Mouse (Mus musculus) midbrain, postnatal 0 days (tissue): Measurements from ENCODE around the gene Ces1e. TPM values are rescaled to one million over a fixed set of nuclear protein-coding genes. Genes with fewer than 3 reads are reported as not detected.
A peak's percentile ranks its signal among the peaks of the same experiment; 100 is the strongest.
"Not testable (repeated sequence)": the region's sequence is repeated elsewhere in the genome, so short reads cannot be mapped to it uniquely, and the experiment has no call there.

Source experiments
- ATAC-seq: fragments of 200-750 bp; cut with Nextera tagmentation; 2 replicates; pipeline ENCODE4 v1.8.0; 2017; ENCODE audit warnings: moderate number of reproducible peaks, mild to moderate bottlenecking, moderate TSS enrichment, moderate library complexity; ENCODE audit not compliant: low FRiP score
- DNase-seq: peaks from one replicate; pipeline ENCODE4 v3.0.0-alpha.2; 2015; ENCODE audit warnings: low spot score
- H3K27ac ChIP-seq: fragments of 300-500 bp; sonication (generic); 2 replicates; pipeline ENCODE4 v1.5.1; 2014; ENCODE audit warnings: low read depth, mild to moderate bottlenecking, low read length, mixed read lengths
- H3K27me3 ChIP-seq: fragments of 300-500 bp; sonication (generic); 2 replicates; pipeline ENCODE4 v1.6.1; 2014; ENCODE audit warnings: low read length, control low read depth, mixed read lengths; ENCODE audit not compliant: insufficient read depth
- H3K36me3 ChIP-seq: fragments of 300-500 bp; sonication (generic); 2 replicates; pipeline ENCODE4 v1.6.1; 2014; ENCODE audit warnings: low read length, control low read depth, mixed read lengths; ENCODE audit not compliant: insufficient read depth
- H3K4me1 ChIP-seq: fragments of 300-500 bp; sonication (generic); 2 replicates; pipeline ENCODE4 v1.6.1; 2014; ENCODE audit warnings: mild to moderate bottlenecking, control low read depth, antibody characterized with exemption, low read length, mixed read lengths; ENCODE audit not compliant: insufficient read depth
- H3K4me2 ChIP-seq: fragments of 300-500 bp; sonication (generic); 2 replicates; pipeline ENCODE4 v1.6.1; 2014; ENCODE audit warnings: low read depth, mild to moderate bottlenecking, low read length, mixed read lengths; ENCODE audit not compliant: poor library complexity, severe bottlenecking
- H3K4me3 ChIP-seq: fragments of 300-500 bp; sonication (generic); 2 replicates; pipeline ENCODE4 v1.5.1; 2014; ENCODE audit warnings: low read depth, mild to moderate bottlenecking, low read length, moderate library complexity
- H3K9ac ChIP-seq: fragments of 300-500 bp; sonication (generic); replicated peaks from 2 replicates; pipeline ENCODE4 v1.6.1; 2014; ENCODE audit warnings: mild to moderate bottlenecking, low read length, moderate library complexity, mixed read lengths; ENCODE audit not compliant: poor library complexity, severe bottlenecking
- H3K9me3 ChIP-seq: fragments of 300-500 bp; sonication (generic); 2 replicates; pipeline ENCODE4 v1.6.1; 2016; ENCODE audit warnings: low read length, control low read depth
- CTCF ChIP-seq: IDR thresholded peaks from 2 replicates; pipeline ENCODE4 v1.5.1; 2016; ENCODE audit warnings: antibody characterized with exemption, mild to moderate bottlenecking
- whole genome bisulfite sequencing: fragments of 180-500 bp; shearing (Covaris S2); extraction: QIAGEN DNeasy Blood & Tissue Kit; methylation state at CpG from one replicate; pipeline ENCODE4 v1.1.7; 2014; 5-methylcytosine and 5-hydroxymethylcytosine counted together
- polyA plus RNA-seq: library from polyadenylated mRNA; unstranded; fragments of >200 nt; fragmentation: Nextera tagmentation; extraction: Ambion mirVana; gene quantifications from 2 replicates; pipeline ENCODE4 v1.2.1, GENCODE M21; 2015
- total RNA-seq: library from RNA; depleted of rRNA; stranded (reverse); fragments of >200 nt; gene quantifications from 2 replicates; pipeline ENCODE4 v1.2.3, GENCODE M21; 2014

The Ces1e gene
- total and polyA plus RNA-seq, 2 experiments from 2014 or later, result not detected

DNA sequence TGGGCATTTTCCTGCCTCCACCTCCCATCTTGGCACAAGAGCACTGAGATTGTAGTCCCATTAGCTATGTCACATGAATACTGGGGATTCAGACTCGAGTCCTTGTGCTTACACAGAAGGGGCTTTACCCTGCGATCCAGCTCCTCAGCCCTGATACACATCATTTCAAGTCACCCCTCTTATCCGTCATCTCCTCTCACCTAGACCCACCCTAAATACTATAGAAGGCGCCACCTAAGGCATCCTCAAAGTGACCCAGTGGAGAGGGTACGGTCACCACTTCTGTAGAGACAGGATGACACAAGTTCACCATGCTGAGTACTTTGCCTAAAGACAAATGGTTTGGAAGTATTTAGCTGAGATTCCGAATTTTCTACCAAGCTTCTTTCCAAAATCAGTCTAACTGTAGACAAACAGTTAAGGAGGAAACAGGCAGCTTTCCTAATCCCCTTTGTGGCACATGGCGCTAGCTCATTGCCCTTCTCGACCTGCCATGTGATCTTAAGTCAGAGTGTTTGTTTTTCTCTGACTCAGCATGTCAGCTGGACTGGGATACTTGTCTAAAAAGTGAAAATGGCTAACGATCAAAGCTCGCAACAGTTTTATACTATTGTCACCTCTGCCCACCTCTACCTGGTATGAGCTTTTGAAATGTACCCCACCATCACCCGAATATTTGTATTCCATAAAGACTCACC is 597 bp downstream of the Ces1e start:
- no peak overlapping the region for H3K4me2 ChIP-seq
- H3K36me3 ChIP-seq, result no peaks in the 10 kb centered on the region
- H3K27ac ChIP-seq, result no peak overlapping the region
- H3K9me3 ChIP-seq, result no peaks in the 10 kb centered on the region
- no peak overlapping the region for H3K9ac ChIP-seq
- DNase-seq, result no peak
- no peaks in the 10 kb centered on the region for H3K4me1 ChIP-seq
- WGBS, result 70% methylated on average over 11 of the region's 11 CpGs
- no peaks in the 10 kb centered on the region for H3K27me3 ChIP-seq
- TF ChIP-seq CTCF, result no peak
- H3K4me3 ChIP-seq, result no peak overlapping the region
- ATAC-seq, result no peak

DNA sequence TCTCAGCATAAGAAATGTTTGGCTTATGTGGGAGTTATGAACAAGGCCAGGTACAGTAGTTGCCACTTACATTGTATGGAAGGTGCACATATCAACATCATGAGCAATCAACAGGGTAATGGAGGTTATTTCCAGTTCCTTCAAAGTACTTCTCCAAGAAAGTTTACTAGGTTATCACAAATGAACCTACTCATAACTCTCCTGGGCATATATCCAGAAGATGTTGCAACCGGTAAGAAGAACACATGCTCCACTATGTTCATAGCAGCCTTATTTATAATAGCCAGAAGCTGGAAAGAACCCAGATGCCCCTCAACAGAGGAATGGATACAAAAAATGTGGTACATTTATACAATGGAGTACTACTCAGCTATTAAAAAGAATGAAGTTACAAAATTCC is 2.9 kb downstream of the Ces1e start:
- not testable (repeated sequence) for H3K4me1 ChIP-seq, H3K9ac ChIP-seq, DNase-seq, H3K27ac ChIP-seq, H3K4me3 ChIP-seq, H3K36me3 ChIP-seq, H3K27me3 ChIP-seq, ATAC-seq, H3K4me2 ChIP-seq, H3K9me3 ChIP-seq
- WGBS, result 100% methylated on average over 1 of the region's 1 CpGs

DNA sequence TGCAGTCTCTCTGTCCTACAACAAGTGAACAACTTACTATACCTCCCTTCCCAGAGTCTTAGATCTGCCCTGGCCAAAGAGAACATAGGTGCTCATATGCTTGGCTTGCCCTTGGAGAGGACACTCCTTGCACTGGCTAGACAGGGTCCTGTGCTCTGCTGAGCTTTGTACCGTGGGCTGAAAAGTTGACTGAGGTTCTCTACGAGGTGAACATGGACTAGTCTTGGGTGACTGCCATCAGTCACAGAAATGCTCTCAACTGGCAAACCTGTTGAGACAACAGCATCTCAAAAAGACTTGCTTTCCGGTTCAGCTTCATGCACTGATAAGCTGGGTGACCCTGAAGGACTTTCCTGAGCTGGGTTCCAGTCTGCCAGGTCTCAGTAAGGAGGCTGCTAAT is 7.5 kb downstream of the Ces1e start:
- TF ChIP-seq CTCF, result no peak

DNA sequence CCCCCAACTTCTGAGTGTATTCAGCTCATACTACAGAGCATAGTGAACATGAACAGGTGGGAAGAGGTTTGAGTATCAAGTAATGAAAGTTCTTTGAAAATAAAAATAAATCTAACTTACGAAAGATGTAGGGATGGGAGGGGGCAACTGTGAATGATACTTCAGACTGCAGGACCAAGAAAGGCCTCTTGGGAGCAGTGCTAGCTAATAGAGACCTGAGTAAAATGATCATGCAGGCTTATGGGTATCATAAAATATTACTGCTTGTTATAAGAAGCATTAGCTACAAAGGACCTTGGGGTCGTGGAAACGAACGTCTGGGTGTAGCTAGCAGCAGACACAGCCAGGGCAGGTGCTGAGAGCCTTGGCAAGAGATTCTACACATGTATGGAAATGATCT is 11.6 kb downstream of the Ces1e start:
- Histone ChIP-seq H3K4me2 (no peak overlapping the region), H3K36me3 (no peaks in the 10 kb centered on the region), H3K27ac (no peak overlapping the region), H3K4me1 (no peaks in the 10 kb centered on the region), H3K9ac (no peak overlapping the region), H3K9me3 (no peaks in the 10 kb centered on the region), H3K4me3 (no peak overlapping the region), H3K27me3 (no peaks in the 10 kb centered on the region)
- 71% methylated on average over 4 of the region's 4 CpGs for WGBS
- TF ChIP-seq CTCF, result peak; percentile 40
- no peak for ATAC-seq
- peak; percentile 20 for DNase-seq

More for the DNA sequence above, 7.5 kb downstream of the Ces1e start:
- Histone ChIP-seq H3K27ac (no peak overlapping the region), H3K9ac (no peak overlapping the region), H3K4me3 (no peak overlapping the region), H3K4me1 (no peaks in the 10 kb centered on the region), H3K4me2 (no peak overlapping the region), H3K36me3 (no peaks in the 10 kb centered on the region), H3K27me3 (no peaks in the 10 kb centered on the region), H3K9me3 (no peaks in the 10 kb centered on the region)
- DNase-seq (no peak), ATAC-seq (no peak)
- WGBS, result 84% methylated on average over 3 of the region's 3 CpGs

DNA sequence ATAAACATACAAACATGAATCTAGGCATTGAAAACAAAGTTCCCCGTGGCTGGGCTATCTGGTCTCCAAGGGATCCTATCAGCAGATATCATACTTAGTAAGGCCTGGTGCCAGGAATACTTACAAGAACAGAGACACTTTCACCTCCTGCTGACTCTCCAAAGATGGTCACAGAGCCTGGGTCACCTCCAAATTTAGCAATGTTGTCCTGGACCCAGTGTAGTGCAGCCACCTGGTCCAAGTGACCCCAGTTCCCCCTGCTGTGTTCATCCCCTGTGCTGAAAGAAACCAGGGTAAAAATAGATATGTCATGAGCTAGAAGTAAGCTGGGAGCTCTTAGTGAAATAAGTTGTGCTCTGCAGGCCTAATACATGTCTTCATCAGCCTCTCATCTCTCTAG is 12.0 kb downstream of the Ces1e start:
- Histone ChIP-seq H3K9me3 (no peaks in the 10 kb centered on the region), H3K36me3 (no peaks in the 10 kb centered on the region), H3K4me2 (no peak overlapping the region), H3K9ac (no peak overlapping the region), H3K4me1 (no peaks in the 10 kb centered on the region), H3K27me3 (no peaks in the 10 kb centered on the region), H3K27ac (no peak overlapping the region), H3K4me3 (no peak overlapping the region)
- no peak for ATAC-seq
- 82% methylated on average over 1 of the region's 1 CpGs for WGBS
- TF ChIP-seq CTCF, result no peak
- DNase-seq, result no peak

DNA sequence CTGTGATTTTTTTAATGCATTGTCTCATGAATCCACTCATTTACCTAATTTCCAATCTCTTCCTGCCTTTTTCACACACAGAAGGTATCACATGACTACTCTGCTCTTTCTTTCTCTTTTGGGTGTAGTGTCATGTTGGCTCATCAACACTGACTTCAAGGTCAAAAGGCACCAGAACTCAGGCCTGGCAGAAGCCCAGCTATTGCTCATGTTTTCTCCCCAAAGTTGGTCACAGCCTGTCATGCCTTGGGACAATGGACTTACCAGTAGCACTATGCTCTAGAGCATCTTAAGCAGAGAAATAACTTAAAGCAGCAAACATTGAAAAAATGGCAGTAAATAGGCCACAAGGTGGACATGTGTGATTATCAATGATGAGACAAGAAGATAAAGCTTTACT is 18.3 kb downstream of the Ces1e start:
- TF ChIP-seq CTCF, result no peak

DNA sequence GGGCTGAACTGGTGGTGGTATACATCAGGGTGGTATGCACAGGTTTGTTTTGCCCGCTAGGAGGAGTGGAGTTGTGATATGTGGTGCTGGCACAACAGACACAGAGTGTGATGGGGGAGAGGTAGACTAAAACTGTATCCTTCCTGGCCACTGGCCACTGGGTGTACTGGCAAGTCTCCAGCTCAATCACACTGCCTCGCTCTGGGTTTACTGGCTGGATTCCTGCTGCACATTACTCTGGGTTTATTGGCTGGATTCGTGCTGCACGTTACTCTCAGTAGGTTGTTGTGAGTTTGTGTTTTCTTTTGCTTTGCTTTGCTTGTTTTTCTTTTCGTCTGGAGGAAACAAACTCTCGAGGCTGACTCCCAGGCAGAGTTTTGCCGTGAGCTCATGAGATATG is 30.3 kb downstream of the Ces1e start:
- ATAC-seq, H3K9ac ChIP-seq, H3K4me3 ChIP-seq, H3K27me3 ChIP-seq, DNase-seq, H3K27ac ChIP-seq, H3K9me3 ChIP-seq, H3K4me1 ChIP-seq, H3K4me2 ChIP-seq, H3K36me3 ChIP-seq: not testable (repeated sequence)
- WGBS, result 71% methylated on average over 7 of the region's 7 CpGs

More for the DNA sequence above, 18.3 kb downstream of the Ces1e start:
- DNase-seq, result no peak
- no peak overlapping the region for H3K9ac ChIP-seq
- no peak overlapping the region for H3K4me2 ChIP-seq
- H3K27ac ChIP-seq, result no peak overlapping the region
- H3K9me3 ChIP-seq, result no peaks in the 10 kb centered on the region
- no peaks in the 10 kb centered on the region for H3K4me1 ChIP-seq
- H3K27me3 ChIP-seq, result no peaks in the 10 kb centered on the region
- H3K4me3 ChIP-seq, result no peak overlapping the region
- no peak for ATAC-seq
- H3K36me3 ChIP-seq, result no peaks in the 10 kb centered on the region
